Mouse (Mus musculus) lung, adult 18-20 months (tissue): Measurements from ENCODE around the gene Fam118b.

Experiments
- DNase-seq, 2 experiments: peaks; one replicate each; pipeline ENCODE4 v3.0.0; 2022; ENCODE audit warnings: mixed read lengths in 2 of 2

The Fam118b gene

GRCm38 (mm10) chr9:35263431-35263830 is 4.2 kb downstream of the Fam118b start:
- DNase-seq = no peak

DNA sequence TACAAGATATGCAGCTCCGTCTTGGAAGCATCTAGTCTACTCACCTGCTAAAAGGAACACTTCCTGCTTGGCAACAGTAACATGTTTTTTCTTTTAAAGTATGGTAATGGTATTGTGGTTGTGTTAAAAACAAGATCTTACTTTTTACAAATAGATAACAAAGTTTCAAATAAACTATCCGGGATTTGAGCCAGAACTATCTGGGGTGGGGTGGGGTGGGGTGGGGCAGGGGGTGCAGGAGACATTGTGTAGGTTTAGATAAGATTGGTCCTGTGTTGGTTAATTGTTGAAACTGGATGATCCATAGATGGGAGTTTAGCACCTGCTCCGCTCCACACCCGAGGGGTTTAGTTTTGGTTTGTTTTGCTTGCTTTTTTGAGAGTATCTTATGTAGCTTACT is 5.2 kb downstream of the Fam118b start:
- no peak for DNase-seq

- DNase-seq = no peak
These were observed 10.2 kb downstream of the Fam118b start for GRCm38 (mm10) chr9:35257365-35257764.

- DNase-seq = no peak
These were observed 18.1 kb downstream of the Fam118b start for GRCm38 (mm10) chr9:35249476-35249875.

DNA sequence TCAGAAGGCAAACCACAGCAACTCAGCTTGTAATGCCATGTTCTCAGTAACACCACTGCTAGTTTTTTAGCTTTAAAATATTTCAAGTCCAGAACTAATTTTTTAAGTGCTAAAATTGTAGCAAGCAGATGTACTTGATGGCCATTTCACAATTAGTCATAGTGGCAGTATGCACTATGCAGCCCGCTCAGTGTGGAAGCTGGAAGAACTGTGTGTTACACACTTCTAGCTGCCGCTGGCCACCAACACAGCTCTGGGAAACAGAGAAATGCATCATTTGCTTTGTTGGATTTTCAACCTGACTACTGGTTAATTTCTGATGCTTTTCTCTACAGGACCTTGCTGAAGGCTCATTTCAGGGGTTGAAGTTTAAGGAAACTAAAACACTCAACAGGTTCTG is 20.2 kb downstream of the Fam118b start:
- no peak for DNase-seq

- DNase-seq = no peak
These were observed 27.9 kb downstream of the Fam118b start for GRCm38 (mm10) chr9:35239734-35240133.

DNA sequence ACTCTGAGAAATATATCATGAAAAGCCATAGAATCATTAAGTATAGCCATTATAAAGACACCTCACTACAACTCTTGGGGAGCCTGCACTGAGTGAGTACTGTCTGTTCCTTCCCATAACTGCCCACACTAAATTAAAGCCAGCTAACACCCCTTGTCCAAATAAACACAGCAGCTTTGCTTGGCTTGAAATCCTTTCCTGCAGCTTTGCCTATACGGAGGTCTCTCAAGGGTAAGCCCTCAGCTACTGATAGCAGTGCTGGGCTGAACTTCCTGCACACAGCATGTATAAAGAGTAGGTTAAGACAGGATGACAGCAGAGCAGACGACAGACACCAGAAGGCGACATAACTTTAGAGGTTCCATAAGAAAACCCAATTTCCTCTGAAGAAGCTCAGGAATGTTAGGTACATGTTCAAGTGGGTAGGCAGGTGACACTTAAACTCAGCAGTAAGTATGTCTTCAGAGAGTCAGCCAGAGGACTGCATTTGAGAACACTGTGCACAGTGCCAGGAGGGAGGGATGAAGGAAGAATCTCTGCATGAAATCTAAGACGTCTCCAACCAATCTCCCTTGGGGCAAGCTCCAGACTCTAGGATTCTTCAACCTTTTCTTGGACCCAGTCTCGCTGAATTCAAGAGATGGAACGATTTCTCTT is 28.6 kb downstream of the Fam118b start:
- peak; percentile 9 to 28 for DNase-seq

DNA sequence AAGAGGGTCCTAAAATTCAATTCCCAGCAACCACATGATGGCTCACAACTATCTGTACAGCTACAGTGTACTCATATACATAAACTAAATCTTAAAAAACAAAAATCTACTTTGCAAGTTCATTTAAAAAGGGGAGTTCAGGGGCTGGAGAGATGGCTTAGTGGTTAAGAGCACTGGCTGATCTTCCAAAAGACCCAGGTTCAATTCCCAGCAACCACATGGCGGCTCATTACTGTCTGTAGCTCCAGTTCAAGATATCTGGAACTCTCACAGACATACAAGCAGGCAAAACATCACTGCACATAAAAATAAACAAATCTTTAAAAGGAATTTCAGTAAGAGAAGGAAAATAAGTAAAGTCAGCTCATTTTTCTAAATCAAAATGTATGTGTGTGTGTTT is 29.2 kb downstream of the Fam118b start:
- DNase-seq = no peak

- no peak for DNase-seq
These were observed 31.6 kb downstream of the Fam118b start for GRCm38 (mm10) chr9:35235996-35236395.

DNA sequence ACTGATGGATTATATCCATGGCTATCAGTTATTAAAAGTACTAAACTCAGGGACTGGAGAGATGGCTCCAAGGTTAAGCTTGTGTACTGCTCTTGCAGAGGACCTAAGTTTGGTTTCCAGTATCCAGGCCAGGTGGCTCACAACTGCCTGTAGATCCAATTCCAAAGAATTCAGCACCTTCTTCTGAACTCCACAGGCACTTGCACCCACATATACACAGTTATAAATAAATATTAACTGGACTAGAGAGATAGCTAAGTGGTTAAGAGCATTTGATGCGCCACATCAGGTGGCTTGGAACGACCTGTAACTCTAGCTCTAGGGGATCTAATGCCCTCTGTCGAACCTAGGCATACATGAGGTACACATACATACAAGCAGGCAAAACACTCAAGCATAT is 38.9 kb downstream of the Fam118b start:
- no peak for DNase-seq

DNA sequence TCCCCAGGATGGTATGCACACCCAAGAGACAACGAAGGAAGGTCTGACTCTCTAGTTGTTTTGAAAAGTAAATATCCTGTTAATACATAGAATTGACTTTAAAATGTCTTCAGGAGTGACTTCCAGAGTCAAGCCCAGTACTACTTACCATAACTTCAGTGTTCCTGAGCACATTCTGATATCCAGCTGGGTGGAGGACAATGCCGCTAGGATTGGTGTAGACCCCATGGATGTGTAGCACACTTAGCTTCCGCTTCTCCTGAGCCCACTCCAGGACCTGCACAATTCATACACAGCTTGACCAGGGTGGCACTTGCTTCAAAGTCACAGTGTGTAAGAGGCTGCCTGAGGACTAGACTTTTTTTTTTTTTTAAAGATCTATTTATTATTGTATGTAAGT is 44.1 kb downstream of the Fam118b start:
- no peak for DNase-seq

DNA sequence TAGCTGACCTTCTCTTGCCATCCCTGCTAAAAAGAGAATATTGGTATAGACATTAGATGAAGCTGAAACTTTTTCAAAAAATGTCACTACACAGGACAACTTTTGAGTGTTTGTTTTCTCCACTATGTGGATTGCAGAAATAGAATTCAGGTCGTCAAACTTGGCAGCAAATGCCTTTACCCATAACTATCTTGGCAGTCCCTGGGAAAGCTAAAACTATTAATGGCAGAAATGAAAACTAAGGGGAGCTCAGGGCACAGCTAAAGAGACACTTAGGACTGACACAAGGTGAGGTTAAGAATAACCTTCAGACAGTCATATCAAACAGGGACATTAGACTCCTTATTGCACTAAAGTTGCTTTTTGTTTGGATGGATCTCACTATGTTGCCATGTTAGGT is 49.6 kb downstream of the Fam118b start:
- no peak for DNase-seq

DNA sequence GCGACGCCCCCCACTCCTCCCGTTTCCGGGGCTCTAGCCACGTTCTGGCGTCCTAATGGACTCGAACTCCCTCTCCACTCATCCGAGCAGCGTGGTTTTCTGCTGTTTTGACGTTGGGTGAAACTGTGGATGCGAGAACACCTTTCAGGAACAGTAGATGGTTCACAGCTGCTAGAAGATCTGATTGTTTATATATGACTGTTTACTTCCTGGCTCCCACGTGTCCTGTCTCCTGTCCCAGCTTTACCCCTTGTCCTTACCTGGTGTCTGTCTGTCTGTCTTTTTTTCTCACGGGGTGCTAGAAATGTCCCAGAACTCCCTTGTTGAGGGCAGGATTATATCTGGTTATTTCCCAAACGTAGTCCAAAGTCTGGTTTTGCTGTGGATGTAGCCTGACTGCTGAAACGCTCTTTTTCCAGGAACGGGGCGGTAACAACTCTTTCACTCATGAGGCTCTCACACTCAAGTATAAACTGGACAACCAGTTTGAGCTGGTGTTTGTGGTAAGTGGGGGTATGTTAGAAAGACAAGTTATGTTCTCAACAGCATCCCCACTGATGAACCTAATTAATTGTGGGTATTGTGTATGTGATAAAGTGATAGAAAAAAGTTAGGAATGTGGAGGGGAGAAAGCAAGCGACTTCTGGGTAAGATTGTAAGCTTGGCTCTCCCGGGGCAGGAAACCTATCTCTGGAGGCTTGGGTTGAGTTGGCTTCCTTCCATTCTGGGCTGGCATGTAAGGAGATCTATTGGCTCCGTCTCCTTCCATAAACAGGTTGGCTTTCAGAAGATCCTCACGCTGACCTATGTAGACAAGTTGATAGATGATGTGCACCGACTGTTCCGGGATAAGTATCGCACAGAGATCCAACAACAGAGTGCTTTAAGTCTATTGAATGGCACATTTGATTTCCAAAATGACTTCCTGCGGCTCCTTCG is 55.8 kb downstream of the Fam118b start:
- no peak for DNase-seq

- DNase-seq = peak; percentile 99
These were observed 56.8 kb downstream of the Fam118b start, which contains the start of gene Foxred1 for GRCm38 (mm10) chr9:35210542-35211474. TSS of gene Foxred1 (minus strand) at chr9:35211055.

DNA sequence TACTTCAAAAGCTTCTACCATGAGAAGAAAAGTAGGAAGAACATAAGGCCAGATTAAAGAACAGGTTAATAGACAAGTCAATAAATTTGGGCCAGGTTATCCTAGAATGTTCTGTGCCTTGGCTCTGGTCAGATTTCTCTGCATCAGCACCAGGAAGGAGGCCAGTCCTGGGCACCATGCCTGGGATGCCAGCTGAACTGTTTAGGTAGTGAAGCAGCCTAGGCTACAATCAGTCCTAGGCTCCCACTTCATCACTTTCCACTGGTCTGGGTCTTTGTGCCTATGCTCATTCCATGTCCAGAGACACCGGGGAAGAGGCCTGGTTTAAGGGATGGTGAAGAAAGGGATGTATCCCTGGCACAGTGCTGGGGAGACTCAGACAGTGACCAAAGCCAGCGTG is 63.2 kb downstream of the Fam118b start:
- no peak for DNase-seq

GRCm38 (mm10) chr9:35203536-35203935 is 64.1 kb downstream of the Fam118b start:
- no peak for DNase-seq

DNA sequence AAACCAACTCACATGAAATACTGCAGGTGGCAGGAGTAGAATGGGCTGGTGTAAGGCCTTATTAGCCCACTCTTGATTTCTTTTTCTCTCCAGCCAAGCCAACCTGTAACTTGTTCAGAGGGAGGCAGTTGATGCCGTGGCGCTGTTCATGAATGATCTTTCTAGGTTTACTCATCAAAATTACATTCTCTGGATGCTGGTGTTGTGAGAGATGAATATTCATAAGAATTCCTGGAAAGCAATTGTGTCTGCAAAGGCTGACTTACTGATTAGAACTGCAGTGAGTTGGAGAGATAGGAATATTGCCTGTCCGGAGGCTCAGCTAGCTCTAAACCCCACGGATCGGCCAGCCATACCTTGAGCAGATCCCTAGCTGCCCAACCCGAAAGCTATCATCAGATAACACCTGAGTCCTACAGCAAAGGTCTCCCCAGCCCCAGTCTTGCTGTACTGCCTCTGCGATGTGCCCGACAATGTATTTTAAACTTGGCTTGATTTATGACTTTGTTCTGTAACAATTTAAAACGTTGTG is 67.0 kb downstream of the Fam118b start:
- DNase-seq = no peak

DNA sequence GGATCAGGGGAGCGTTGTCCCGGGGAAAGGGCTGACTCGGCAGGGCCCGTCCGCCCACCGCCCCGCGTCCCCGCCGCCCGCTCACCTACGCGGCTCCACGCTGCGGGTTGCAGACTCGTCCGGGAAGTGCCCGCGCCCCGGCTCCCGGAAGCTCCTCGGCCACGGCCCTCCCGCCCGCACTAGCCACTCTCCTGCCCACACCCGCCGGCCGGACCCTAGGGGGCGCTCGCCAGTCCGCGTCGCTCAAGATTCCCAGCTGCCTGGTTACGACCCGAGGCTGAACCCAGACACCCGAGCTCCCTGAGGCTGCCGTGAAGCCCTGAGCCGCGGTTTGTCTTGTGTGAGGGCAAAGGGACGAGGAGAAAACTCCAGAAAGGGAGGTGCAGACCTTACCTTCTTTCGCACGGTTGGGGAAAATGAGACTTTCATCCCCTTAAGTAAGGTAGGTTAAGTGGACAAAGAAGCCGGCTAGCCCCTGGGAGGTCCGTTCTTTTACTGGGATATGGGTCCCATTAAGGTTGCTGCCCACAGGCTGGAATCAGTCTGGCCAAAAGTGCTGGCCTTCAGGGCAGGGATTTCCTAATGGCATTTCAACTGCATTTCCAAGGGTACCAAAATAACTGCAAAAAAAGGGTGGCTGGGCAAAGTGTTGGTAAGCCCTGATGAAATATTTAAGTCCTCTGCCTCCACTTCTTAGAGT is 67.7 kb downstream of the Fam118b start, which contains the start of the genes Srpr and Tirap:
Gene Srpr, plus strand, starts transcription at position 404 of the 700 bp plus-strand sequence.
Gene Tirap, minus strand, starts transcription at position 520 of the 700 bp plus-strand sequence.
- peak; percentile 93 to 95 for DNase-seq

DNA sequence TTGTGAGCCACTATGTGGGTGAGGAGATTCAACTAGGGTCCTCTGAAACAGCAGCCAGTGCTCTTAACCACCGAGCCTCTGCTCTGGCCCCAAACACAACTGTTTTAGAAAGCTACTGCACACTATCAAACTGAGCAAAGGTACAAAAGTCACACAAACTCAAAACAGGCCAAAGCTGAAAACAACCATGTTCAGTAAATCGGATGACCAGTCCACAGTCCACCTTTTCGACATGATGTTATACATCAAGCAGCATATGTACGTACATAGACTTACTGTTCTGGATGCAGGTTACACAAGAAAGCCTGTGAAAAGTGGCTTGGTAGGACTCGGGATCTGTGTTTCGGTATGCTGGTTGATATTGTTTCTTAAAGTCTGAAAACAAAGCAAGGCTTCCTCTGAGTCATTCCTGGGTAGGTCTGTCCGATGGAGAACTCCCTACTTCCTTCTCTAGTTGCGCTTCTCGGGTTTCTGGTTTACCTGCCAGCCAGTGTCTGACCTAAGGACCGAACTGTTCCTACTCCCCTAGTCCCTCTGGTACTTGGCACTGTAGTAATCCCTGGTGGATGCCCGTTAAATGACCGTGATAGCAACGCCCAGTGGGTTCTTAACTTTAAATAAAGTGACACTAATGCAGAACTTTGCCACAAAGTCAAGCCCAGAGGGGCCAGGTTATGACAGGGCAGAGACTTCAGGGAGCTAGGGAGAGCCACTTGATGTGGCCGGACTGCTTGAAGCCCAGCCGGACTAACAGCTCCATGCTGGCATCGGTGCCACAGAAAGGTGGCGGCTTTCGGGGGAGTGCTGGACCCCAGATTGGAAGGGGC is 68.4 kb downstream of the Fam118b start:
- peak in 1 of 2 experiments; percentile 50 for DNase-seq

GRCm38 (mm10) chr9:35198351-35198750 is 69.3 kb downstream of the Fam118b start:
- no peak for DNase-seq

DNA sequence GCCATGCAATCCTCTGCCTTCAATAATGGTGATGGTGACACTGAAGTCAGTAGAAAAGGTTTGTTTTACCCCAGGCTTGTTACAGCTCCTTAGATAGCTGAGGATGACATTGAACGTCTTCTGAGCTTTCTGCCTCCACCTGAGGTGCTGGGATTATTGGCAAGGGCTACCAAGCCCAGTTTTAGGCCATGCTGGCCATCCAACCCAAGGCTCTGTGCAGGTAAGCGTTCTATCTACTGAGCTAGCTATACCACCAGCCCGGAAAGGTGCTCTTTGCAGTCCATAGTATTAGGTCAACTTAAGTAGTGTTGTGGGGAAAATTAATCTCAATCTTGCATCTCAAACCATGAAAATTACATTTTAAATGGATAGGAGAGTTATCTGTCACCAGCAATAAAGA is 70.0 kb downstream of the Fam118b start:
- no peak for DNase-seq
